Mouse (Mus musculus) bone marrow macrophage, adult 2 months (primary cell): ENCODE measurements at regions not wholly inside any gene's neighbourhood (a gene's known extent, or its start where the extent isn't known, plus 50 kb on each side); places are given as distances from the start of the nearest gene placed in this dataset.

ENCODE experiments used
- CTCF ChIP-seq: IDR thresholded peaks from 2 replicates; pipeline ENCODE4 v1.5.1; 2012; ENCODE audit warnings: low read depth, mild to moderate bottlenecking, low read length, moderate library complexity
- POLR2A ChIP-seq: IDR thresholded peaks from 2 replicates; pipeline ENCODE4 v1.6.1; 2012; ENCODE audit warnings: mild to moderate bottlenecking, low read depth, low read length, borderline replicate concordance

DNA sequence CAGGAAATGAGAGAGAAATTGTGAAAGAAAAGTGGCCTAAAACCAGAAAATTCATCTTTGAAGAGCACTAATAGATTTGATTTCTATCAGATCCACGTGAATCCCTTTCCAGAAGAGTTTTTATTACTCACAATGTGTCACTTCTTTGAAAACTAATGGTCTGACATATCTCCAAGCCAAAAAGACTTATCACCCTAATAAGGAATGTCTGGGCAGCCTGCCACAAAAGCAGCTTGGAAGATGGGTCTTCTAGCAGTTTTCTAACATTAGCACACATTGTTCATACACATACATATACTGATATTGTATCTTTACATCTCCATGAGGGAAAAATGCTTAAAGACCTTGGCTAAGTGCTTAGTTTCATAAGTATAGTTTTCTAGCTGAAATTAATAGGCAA, 337.8 kb upstream of the Cd180 start:
- TF ChIP-seq POLR2A = no peak
- TF ChIP-seq CTCF = no peak
